ENCODE assay signal across 10 mouse cellular contexts in the genomic region with DNA sequence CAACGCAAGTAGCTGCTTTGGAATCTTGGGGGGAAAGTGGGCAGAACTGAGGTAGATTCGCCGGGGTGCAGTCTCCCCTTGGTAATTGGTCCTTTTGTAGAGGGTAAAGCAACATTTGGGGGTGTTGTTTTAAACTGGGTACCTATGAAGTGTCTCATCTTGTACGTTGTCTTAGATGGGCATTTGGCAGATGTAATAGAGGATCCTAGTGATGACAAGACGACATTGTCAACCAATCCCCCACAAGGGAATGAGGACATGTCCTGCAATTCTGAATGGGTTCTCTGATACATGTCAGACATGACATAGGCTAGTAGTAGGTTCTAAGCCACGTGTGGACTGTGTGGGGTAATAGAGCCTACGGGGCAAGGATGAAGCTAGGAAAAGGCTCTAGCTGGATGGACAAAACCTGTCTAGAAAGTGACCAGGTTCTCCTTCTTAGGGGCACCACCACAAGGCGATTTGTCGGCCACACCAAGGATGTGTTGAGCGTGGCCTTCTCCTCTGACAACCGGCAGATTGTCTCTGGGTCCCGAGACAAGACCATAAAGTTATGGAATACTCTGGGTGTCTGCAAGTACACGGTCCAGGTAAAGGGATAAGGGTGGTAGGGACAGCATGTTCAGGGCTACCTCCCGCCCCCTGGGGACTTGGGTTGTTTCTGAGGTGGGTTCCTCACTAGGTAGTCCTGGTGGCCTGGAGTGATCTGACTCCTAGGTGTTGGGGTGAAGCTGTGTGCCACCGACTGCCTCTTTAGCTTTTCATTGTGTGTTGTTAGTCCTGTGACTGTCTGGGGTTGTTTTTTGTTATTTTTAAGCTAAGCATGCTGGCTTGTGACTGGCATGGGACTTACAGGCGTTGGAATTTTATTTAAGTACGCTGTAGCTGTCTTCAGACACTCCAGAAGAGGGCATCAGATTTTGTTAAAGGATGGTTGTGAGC. TPM values are rescaled to one million over a fixed set of nuclear protein-coding genes. Genes with fewer than 3 reads are reported as not detected.
DNase-seq lines count a peak whose midpoint lies in the region; ATAC-seq and TF ChIP-seq lines count a peak whose summit lies in the region.
"Had no signal": no experiment of that assay in that cellular context is flagged by ENCODE, and none has a peak within 500 bp of the region (broad histone marks: within the 10 kb centered on the region; RNA-seq: fewer than 3 reads in every experiment).

No protein-coding gene starts in this region.

- H3K4me2 ChIP-seq in forebrain, postnatal 0 days (ENCODE audit: low read depth), result peak overlapping the region; percentile 67
- peak overlapping the region; percentile 85 for H3K4me2 ChIP-seq in liver, embryonic 15.5 days

- no peak for TF ChIP-seq POLR2A in heart, adult 2 months (IDR thresholded peaks at IDR 0.05; ENCODE audit: insufficient read depth, low read depth, low read length)
- no peak for TF ChIP-seq POLR2A in ES-Bruce4 (IDR thresholded peaks at IDR 0.05; ENCODE audit: insufficient read depth, low read length)

- peaks cover 19% of the 10 kb centered on the region for H3K36me3 ChIP-seq in heart, adult 2 months (ENCODE audit: control insufficient read depth, insufficient read depth, low read length)
- H3K36me3 ChIP-seq in ES-Bruce4 (ENCODE audit: control insufficient read depth, insufficient read depth, low read length, poor library complexity, severe bottlenecking), result peaks cover 61% of the 10 kb centered on the region
- peaks cover 53% of the 10 kb centered on the region for H3K36me3 ChIP-seq in forebrain, postnatal 0 days (ENCODE audit: insufficient read depth)
- peaks cover 57% of the 10 kb centered on the region for H3K36me3 ChIP-seq in liver, embryonic 15.5 days (replicated peaks)

- intact Hi-C loops in heart, adult 2 months (cut with DNase I), result no loop called here

- no peak overlapping the region for H3K9ac ChIP-seq in heart, adult 2 months (ENCODE audit: low read depth, low read length)
- peak overlapping the region; percentile 97 for H3K9ac ChIP-seq in ES-Bruce4 (ENCODE audit: low read depth, poor library complexity, severe bottlenecking)
- peak overlapping the region; percentile 69 for H3K9ac ChIP-seq in forebrain, postnatal 0 days
- H3K9ac ChIP-seq in liver, embryonic 15.5 days, result peak overlapping the region; percentile 67

- peak overlapping the region; percentile 57 for H3K4me3 ChIP-seq in heart, adult 2 months
- peak overlapping the region; percentile 90 for H3K4me3 ChIP-seq in ES-Bruce4 (ENCODE audit: low read depth, low read length)
- peak overlapping the region; percentile 56 for H3K4me3 ChIP-seq in forebrain, postnatal 0 days (ENCODE audit: low read depth, low read length)
- peak overlapping the region; percentile 83 for H3K4me3 ChIP-seq in liver, embryonic 15.5 days (replicated peaks)

- H3K9me3 ChIP-seq in ES-Bruce4 (replicated peaks; ENCODE audit: control insufficient read depth, insufficient read depth, low read length, poor library complexity, severe bottlenecking), result no peaks in the 10 kb centered on the region
- no peaks in the 10 kb centered on the region for H3K9me3 ChIP-seq in forebrain, postnatal 0 days (ENCODE audit: low read length)
- H3K9me3 ChIP-seq in liver, embryonic 15.5 days (replicated peaks), result no peaks in the 10 kb centered on the region

- no peak for DNase-seq in heart, adult 2 months
- no peak for DNase-seq in heart, adult 9 months (ENCODE audit: low spot score in 2 of 2)
- DNase-seq in forebrain, postnatal 0 days, result no peak
- no peak for DNase-seq in adrenal gland, adult 18-20 months (ENCODE audit: low spot score in 2 of 2)
- DNase-seq in adrenal gland, postnatal 4 days (ENCODE audit: low spot score in 2 of 2), result no peak
- no peak for DNase-seq in thymus, postnatal 10 days (ENCODE audit: low spot score in 2 of 2)
- DNase-seq: cerebellum, adult 8-10 months; thymus, adult 18-20 months had no signal

- H3K79me2 ChIP-seq in heart, adult 2 months (replicated peaks; ENCODE audit: control insufficient read depth, insufficient read depth, low read length), result no peaks in the 10 kb centered on the region; the same call in 1 of the 2 replicates

- H3K4me1 ChIP-seq in heart, adult 2 months (ENCODE audit: control insufficient read depth, insufficient read depth, low read length), result peaks cover 9% of the 10 kb centered on the region
- H3K4me1 ChIP-seq in ES-Bruce4 (ENCODE audit: control insufficient read depth, insufficient read depth, low read length), result peaks cover under 1% of the 10 kb centered on the region
- peaks cover 19% of the 10 kb centered on the region for H3K4me1 ChIP-seq in forebrain, postnatal 0 days (ENCODE audit: insufficient read depth)
- H3K4me1 ChIP-seq in liver, embryonic 15.5 days (replicated peaks), result peaks cover 56% of the 10 kb centered on the region

- no peaks in the 10 kb centered on the region for H3K27me3 ChIP-seq in heart, adult 2 months (ENCODE audit: control insufficient read depth, insufficient read depth, low read length)
- H3K27me3 ChIP-seq in ES-Bruce4 (ENCODE audit: control insufficient read depth, insufficient read depth, low read length, poor library complexity, severe bottlenecking), result no peaks in the 10 kb centered on the region
- H3K27me3 ChIP-seq in forebrain, postnatal 0 days (ENCODE audit: insufficient read depth, low read length), result no peaks in the 10 kb centered on the region
- no peaks in the 10 kb centered on the region for H3K27me3 ChIP-seq in liver, embryonic 15.5 days

- H3K27ac ChIP-seq in heart, adult 2 months, result no peak overlapping the region
- H3K27ac ChIP-seq in ES-Bruce4 (ENCODE audit: insufficient read depth, low read length), result peak overlapping the region; percentile 46
- H3K27ac ChIP-seq in forebrain, postnatal 0 days (ENCODE audit: low read depth, low read length), result no peak overlapping the region
- H3K27ac ChIP-seq in liver, embryonic 15.5 days (replicated peaks), result peak overlapping the region; percentile 55

- TF ChIP-seq EP300 in heart, adult 2 months (IDR thresholded peaks at IDR 0.05; ENCODE audit: insufficient read depth, low read depth, low read length), result no peak
- no peak for TF ChIP-seq EP300 in ES-Bruce4 (IDR thresholded peaks at IDR 0.05; ENCODE audit: insufficient read depth, low read depth, low read length)

- no peak for ATAC-seq in forebrain, postnatal 0 days
- no peak for ATAC-seq in liver, embryonic 15.5 days (ENCODE audit: insufficient read depth)

- WGBS in heart, adult 2 months, result 46% methylated on average over 17 of the region's 17 CpGs
- 76% methylated on average over 17 of the region's 17 CpGs for WGBS in forebrain, postnatal 0 days
- WGBS in liver, embryonic 15.5 days (ENCODE audit: insufficient replicate concordance), result 45% methylated on average over 17 of the region's 17 CpGs

- TF ChIP-seq CTCF in heart, adult 2 months (IDR thresholded peaks at IDR 0.05), result no peak
- no peak for TF ChIP-seq CTCF in ES-Bruce4 (IDR thresholded peaks at IDR 0.05; ENCODE audit: low read depth, low read length)
- no peak for TF ChIP-seq CTCF in forebrain, postnatal 0 days (IDR thresholded peaks at IDR 0.05; ENCODE audit: low read depth)

RNA-seq across cellular contexts. Expression of a gene that starts 2.0 kb away (rescaled TPM):
- total RNA-seq in heart, adult 2 months (2021), result 100 to 1,000 TPM; 337 to 437 TPM
- polyA plus RNA-seq in heart, adult 2 months (2012; rRNA removed), result 867 and 1,301 TPM in 2 replicates
- polyA plus RNA-seq in ES-Bruce4 (2011; ENCODE audit: insufficient read depth, insufficient read length, low read depth, missing spikeins), result 2,044 and 2,161 TPM in 2 replicates
- 1,021 and 1,323 TPM in 2 replicates for total RNA-seq in forebrain, postnatal 0 days (2014; rRNA removed)
- 368 and 466 TPM in 2 replicates for polyA plus RNA-seq in forebrain, postnatal 0 days (2015; fragmentation: Nextera tagmentation; extraction: Ambion mirVana)
- polyA plus RNA-seq in liver, embryonic 15.5 days (2015; fragmentation: Nextera tagmentation; extraction: Ambion mirVana), result 438 and 439 TPM in 2 replicates
- 100 to 1,000 TPM; 582 to 604 TPM for total RNA-seq in adrenal gland, adult 18-20 months (2021)
- total RNA-seq in adrenal gland, postnatal 4 days (2021), result 100 to 1,000 TPM; 940 to 975 TPM

RNA-seq across cellular contexts. Expression of a gene that starts 15.1 kb away (rescaled TPM):
- 10 to 100 TPM; 19.8 to 19.9 TPM for total RNA-seq in heart, adult 2 months (2021)
- 19.1 and 19.3 TPM in 2 replicates for polyA plus RNA-seq in heart, adult 2 months (2012; rRNA removed)
- 29.6 and 32.2 TPM in 2 replicates for polyA plus RNA-seq in ES-Bruce4 (2011; ENCODE audit: insufficient read depth, insufficient read length, low read depth, missing spikeins)
- 42.2 and 47.1 TPM in 2 replicates for total RNA-seq in forebrain, postnatal 0 days (2014; rRNA removed)
- 4.4 TPM in 2 replicates for polyA plus RNA-seq in forebrain, postnatal 0 days (2015; fragmentation: Nextera tagmentation; extraction: Ambion mirVana)
- 2.0 and 2.3 TPM in 2 replicates for polyA plus RNA-seq in liver, embryonic 15.5 days (2015; fragmentation: Nextera tagmentation; extraction: Ambion mirVana)
- 10 to 100 TPM; 45.9 to 48.9 TPM for total RNA-seq in adrenal gland, adult 18-20 months (2021)
- total RNA-seq in adrenal gland, postnatal 4 days (2021), result 10 to 100 TPM; 62.4 to 69.7 TPM

RNA-seq across cellular contexts. Expression of a gene that starts 23.8 kb away (rescaled TPM):
- 10 to 100 TPM; 18.2 to 18.4 TPM for total RNA-seq in heart, adult 2 months (2021)
- polyA plus RNA-seq in heart, adult 2 months (2012; rRNA removed), result 27.9 and 32.6 TPM in 2 replicates
- polyA plus RNA-seq in ES-Bruce4 (2011; ENCODE audit: insufficient read depth, insufficient read length, low read depth, missing spikeins), result 8.1 and 8.7 TPM in 2 replicates
- 5.6 and 9.5 TPM in 2 replicates for total RNA-seq in forebrain, postnatal 0 days (2014; rRNA removed)
- polyA plus RNA-seq in forebrain, postnatal 0 days (2015; fragmentation: Nextera tagmentation; extraction: Ambion mirVana), result 1.9 and 2.5 TPM in 2 replicates
- 0.09 and 0.21 TPM in 2 replicates for polyA plus RNA-seq in liver, embryonic 15.5 days (2015; fragmentation: Nextera tagmentation; extraction: Ambion mirVana)
- total RNA-seq in adrenal gland, adult 18-20 months (2021), result 1 to 10 TPM; 3.6 to 9.8 TPM
- total RNA-seq in adrenal gland, postnatal 4 days (2021), result 10 to 100 TPM in 1 of 2 experiments, 1 to 10 TPM in 1; 9.5 to 14.2 TPM

RNA-seq across cellular contexts. Expression of a gene that starts 24.4 kb away (rescaled TPM):
- 1 to 10 TPM; 3.8 to 3.9 TPM for total RNA-seq in heart, adult 2 months (2021)
- polyA plus RNA-seq in heart, adult 2 months (2012; rRNA removed), result 18.8 and 28.2 TPM in 2 replicates
- polyA plus RNA-seq in ES-Bruce4 (2011; ENCODE audit: insufficient read depth, insufficient read length, low read depth, missing spikeins), result 88.5 and 95.4 TPM in 2 replicates
- 8.0 and 9.3 TPM in 2 replicates for total RNA-seq in forebrain, postnatal 0 days (2014; rRNA removed)
- polyA plus RNA-seq in forebrain, postnatal 0 days (2015; fragmentation: Nextera tagmentation; extraction: Ambion mirVana), result 3.7 and 5.0 TPM in 2 replicates
- polyA plus RNA-seq in liver, embryonic 15.5 days (2015; fragmentation: Nextera tagmentation; extraction: Ambion mirVana), result 1.4 and 2.1 TPM in 2 replicates
- 1 to 10 TPM in 1 of 2 experiments, under 1 TPM in 1; 0.76 to 3.1 TPM for total RNA-seq in adrenal gland, adult 18-20 months (2021)
- total RNA-seq in adrenal gland, postnatal 4 days (2021), result 1 to 10 TPM; 5.3 to 5.4 TPM

Comparison
In these comparisons a context has a peak if more than half of its experiments do, and no peak if none do; other contexts are left out.
1. H3K27ac ChIP-seq: peak in ES-Bruce4 (single experiment) and liver, embryonic 15.5 days (single experiment); none in heart, adult 2 months (single experiment) and forebrain, postnatal 0 days (single experiment).
2. Peak in every context shown above with its lines, with median percentiles within 50 percentile points of each other: H3K4me3 ChIP-seq.